Mouse (Mus musculus): ENCODE measurements around the gene Cdk16. TPM values are rescaled to one million over a fixed set of nuclear protein-coding genes. Genes with fewer than 3 reads are reported as not detected.

Gene Cdk16
- 109 and 113 TPM in 2 replicates for polyA plus RNA-seq (2015; fragmentation: Nextera tagmentation; extraction: Ambion mirVana)

- peak within 1 kb of the TSS; percentile 69 for H3K4me3 ChIP-seq
- peak within 1 kb of the TSS; percentile 89 for H3K9ac ChIP-seq
- peak; percentile 96 for ATAC-seq (ENCODE audit: borderline replicate concordance, extremely low read depth, low FRiP score, low TSS enrichment)
- H3K4me1 ChIP-seq, result peaks cover 8% of the 10 kb centered on the region; the same call in 1 of the 2 replicates
- peak within 1 kb of the TSS; percentile 98 for H3K27ac ChIP-seq
- peak within 1 kb of the TSS; percentile 71 for H3K4me2 ChIP-seq
- H3K9me3 ChIP-seq, result no peaks in the 10 kb centered on the region
- WGBS, result 17% methylated on average over 16 of the region's 16 CpGs
- no peaks in the 10 kb centered on the region for H3K27me3 ChIP-seq
- H3K36me3 ChIP-seq, result peaks cover 4% of the 10 kb centered on the region
These were observed at the start of gene Cdk16 for GRCm38 (mm10) chrX:20687519-20688067. TSS of gene Cdk16 (plus strand) at chrX:20687954.

GRCm38 (mm10) chrX:20638141-20638540 is 49.6 kb upstream of the Cdk16 start:
- ATAC-seq (ENCODE audit: borderline replicate concordance, extremely low read depth, low FRiP score, low TSS enrichment), result no peak
- H3K9me3 ChIP-seq, result no peaks in the 10 kb centered on the region
- H3K4me1 ChIP-seq, result no peaks in the 10 kb centered on the region
- H3K9ac ChIP-seq, result no peak overlapping the region
- H3K4me2 ChIP-seq, result no peak overlapping the region
- 91% methylated on average over 2 of the region's 2 CpGs for WGBS
- H3K4me3 ChIP-seq, result no peak overlapping the region
- no peak overlapping the region for H3K27ac ChIP-seq
- no peaks in the 10 kb centered on the region for H3K27me3 ChIP-seq
- H3K36me3 ChIP-seq, result peaks cover 25% of the 10 kb centered on the region; the same call in 1 of the 2 replicates

GRCm38 (mm10) chrX:20644780-20645179 is 43.0 kb upstream of the Cdk16 start:
- Histone ChIP-seq H3K4me1 (no peaks in the 10 kb centered on the region), H3K9ac (no peak overlapping the region), H3K9me3 (no peaks in the 10 kb centered on the region), H3K27ac (no peak overlapping the region), H3K4me3 (no peak overlapping the region), H3K27me3 (no peaks in the 10 kb centered on the region), H3K36me3 (peaks cover 34% of the 10 kb centered on the region), H3K4me2 (no peak overlapping the region)
- 76% methylated on average over 5 of the region's 5 CpGs for WGBS
- ATAC-seq (ENCODE audit: borderline replicate concordance, extremely low read depth, low FRiP score, low TSS enrichment), result no peak

- ATAC-seq (ENCODE audit: borderline replicate concordance, extremely low read depth, low FRiP score, low TSS enrichment), result no peak
- Histone ChIP-seq H3K9ac (no peak overlapping the region), H3K27ac (no peak overlapping the region), H3K27me3 (no peaks in the 10 kb centered on the region), H3K36me3 (no peaks in the 10 kb centered on the region), H3K4me2 (peak overlapping the region; percentile 79), H3K4me3 (peak overlapping the region; percentile 53), H3K9me3 (no peaks in the 10 kb centered on the region), H3K4me1 (no peaks in the 10 kb centered on the region)
- WGBS, result 23% methylated on average over 5 of the region's 5 CpGs
These were observed 30.2 kb upstream of the Cdk16 start for GRCm38 (mm10) chrX:20657593-20657992.

DNA sequence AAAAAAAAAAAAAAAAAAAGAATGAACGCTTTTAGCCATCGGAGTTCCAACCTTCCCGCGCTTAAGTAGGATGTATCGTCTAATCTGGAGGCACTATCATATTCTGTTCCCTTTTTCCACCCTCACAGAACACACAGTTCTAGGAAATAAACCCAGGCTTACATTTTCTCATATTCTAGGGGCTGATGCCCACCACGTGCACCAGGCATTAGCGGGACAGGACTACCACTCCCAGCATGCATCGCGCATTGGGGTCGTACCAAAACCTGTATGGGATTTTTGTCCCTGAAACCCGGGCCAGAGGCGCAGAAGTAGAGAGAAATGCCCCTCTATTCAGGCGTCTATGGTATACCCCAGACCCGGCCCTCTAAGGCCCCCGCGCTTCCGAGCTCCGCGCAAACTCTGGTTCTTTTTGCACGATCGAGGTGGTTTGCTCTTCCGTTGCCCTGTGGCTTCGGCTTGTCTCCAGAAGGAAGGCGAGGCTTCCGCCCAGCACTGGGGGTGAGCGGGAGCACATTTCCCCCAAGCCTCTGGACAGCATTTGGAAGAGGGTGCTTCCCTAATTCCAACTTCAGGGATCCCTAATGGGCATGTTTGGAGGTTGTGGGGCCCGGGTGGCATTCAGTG is 29.6 kb upstream of the Cdk16 start, which contains the start of gene Uba1:
TSS of gene Uba1 (plus strand) at position 301 of the 627 bp plus-strand sequence.
- Histone ChIP-seq H3K9me3 (no peaks in the 10 kb centered on the region), H3K27me3 (no peaks in the 10 kb centered on the region), H3K4me1 (no peaks in the 10 kb centered on the region), H3K4me3 (peak within 1 kb of the TSS; percentile 53), H3K27ac (peak within 1 kb of the TSS; percentile 63), H3K4me2 (peak within 1 kb of the TSS; percentile 79), H3K36me3 (no peaks in the 10 kb centered on the region), H3K9ac (peak within 1 kb of the TSS; percentile 49)
- peak; percentile 89 for ATAC-seq (ENCODE audit: borderline replicate concordance, extremely low read depth, low FRiP score, low TSS enrichment)
- 12% methylated on average over 27 of the region's 27 CpGs for WGBS

GRCm38 (mm10) chrX:20658891-20659406 is 28.8 kb upstream of the Cdk16 start:
- Histone ChIP-seq H3K27me3 (no peaks in the 10 kb centered on the region), H3K9ac (peak overlapping the region; percentile 49), H3K4me1 (no peaks in the 10 kb centered on the region), H3K4me3 (peak overlapping the region; percentile 53), H3K4me2 (peak overlapping the region; percentile 79), H3K27ac (peak overlapping the region; percentile 63; the same call in 1 of the 2 replicates), H3K9me3 (no peaks in the 10 kb centered on the region), H3K36me3 (no peaks in the 10 kb centered on the region)
- WGBS, result 14% methylated on average over 24 of the region's 24 CpGs
- peak; percentile 9; the same call in 1 of the 2 replicates for ATAC-seq (ENCODE audit: borderline replicate concordance, extremely low read depth, low FRiP score, low TSS enrichment)

DNA sequence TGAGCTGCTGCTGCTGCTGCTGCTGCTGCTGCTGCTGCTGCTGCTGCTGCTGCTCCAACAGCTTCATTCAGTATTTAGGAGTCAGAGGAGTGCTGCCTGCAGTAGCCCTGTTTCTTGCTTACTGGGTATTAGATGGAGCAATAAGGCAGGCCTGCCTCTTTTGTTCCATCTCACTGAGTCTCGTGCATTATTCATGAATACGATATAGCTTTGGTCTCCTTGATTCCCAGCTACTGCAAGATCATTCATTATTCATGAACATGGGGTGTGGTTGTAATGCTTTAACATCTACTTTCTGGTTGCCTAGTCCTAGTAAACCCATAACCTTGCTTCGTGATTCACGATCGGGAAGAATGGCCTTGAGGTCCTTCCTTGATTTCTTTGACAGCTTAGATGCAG is 25.4 kb upstream of the Cdk16 start:
- Histone ChIP-seq H3K4me3 (peak overlapping the region; percentile 65; the same call in 1 of the 2 replicates), H3K4me1 (no peaks in the 10 kb centered on the region), H3K4me2 (no peak overlapping the region), H3K27ac (no peak overlapping the region), H3K9me3 (no peaks in the 10 kb centered on the region), H3K9ac (no peak overlapping the region), H3K27me3 (no peaks in the 10 kb centered on the region), H3K36me3 (no peaks in the 10 kb centered on the region; the same call in 1 of the 2 replicates)
- WGBS, result 27% methylated on average over 5 of the region's 5 CpGs
- ATAC-seq (ENCODE audit: borderline replicate concordance, extremely low read depth, low FRiP score, low TSS enrichment), result no peak

- peak overlapping the region; percentile 57 for H3K4me2 ChIP-seq
- H3K9ac ChIP-seq, result peak overlapping the region; percentile 70
- H3K9me3 ChIP-seq, result no peaks in the 10 kb centered on the region
- H3K4me3 ChIP-seq, result peak overlapping the region; percentile 65
- 15% methylated on average over 28 of the region's 28 CpGs for WGBS
- H3K27ac ChIP-seq, result peak overlapping the region; percentile 79
- no peaks in the 10 kb centered on the region for H3K4me1 ChIP-seq
- no peaks in the 10 kb centered on the region for H3K27me3 ChIP-seq
- ATAC-seq (ENCODE audit: borderline replicate concordance, extremely low read depth, low FRiP score, low TSS enrichment), result peak; percentile 87
- H3K36me3 ChIP-seq, result no peaks in the 10 kb centered on the region; the same call in 1 of the 2 replicates
These were observed 24.9 kb upstream of the Cdk16 start for GRCm38 (mm10) chrX:20662716-20663443.

GRCm38 (mm10) chrX:20663444-20663790 is 24.3 kb upstream of the Cdk16 start:
- peak overlapping the region; percentile 79 for H3K27ac ChIP-seq

DNA sequence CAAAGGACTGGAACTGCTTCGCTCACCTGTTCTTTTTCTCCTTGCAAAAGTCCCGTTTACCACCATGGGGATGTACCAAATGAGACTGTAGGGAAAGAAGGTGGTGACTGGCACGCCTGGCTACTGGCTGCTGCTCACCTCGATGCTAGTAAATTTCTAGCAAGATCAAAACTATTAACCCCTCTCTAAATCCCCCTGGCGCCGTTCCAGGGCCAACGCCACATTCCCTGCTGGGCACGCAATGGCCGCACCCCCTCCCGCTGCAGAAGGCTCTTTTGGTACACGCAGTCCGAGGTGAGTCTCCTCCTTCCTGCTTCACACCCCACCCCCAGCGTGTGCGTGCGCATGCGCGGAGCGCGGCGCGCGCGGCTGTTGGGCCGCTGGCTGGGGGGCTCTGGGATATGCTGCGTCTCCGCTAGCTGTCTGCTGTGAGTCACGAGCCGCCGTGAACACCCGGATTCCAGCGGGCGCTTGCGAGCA is 354 bp downstream of the Cdk16 start:
- peak overlapping the region; percentile 69 for H3K4me3 ChIP-seq
- H3K4me1 ChIP-seq, result peaks cover 8% of the 10 kb centered on the region; the same call in 1 of the 2 replicates
- no peaks in the 10 kb centered on the region for H3K36me3 ChIP-seq
- no peaks in the 10 kb centered on the region for H3K27me3 ChIP-seq
- H3K9me3 ChIP-seq, result no peaks in the 10 kb centered on the region
- H3K9ac ChIP-seq, result peak overlapping the region; percentile 89
- peak overlapping the region; percentile 98 for H3K27ac ChIP-seq
- 10% methylated on average over 33 of the region's 33 CpGs for WGBS
- peak; percentile 89 for ATAC-seq (ENCODE audit: borderline replicate concordance, extremely low read depth, low FRiP score, low TSS enrichment)
- H3K4me2 ChIP-seq, result peak overlapping the region; percentile 71

More at GRCm38 (mm10) chrX:20663444-20663790, 24.3 kb upstream of the Cdk16 start:
- Histone ChIP-seq H3K27me3 (no peaks in the 10 kb centered on the region), H3K4me2 (peak overlapping the region; percentile 57), H3K36me3 (peaks cover 2% of the 10 kb centered on the region; the same call in 1 of the 2 replicates), H3K4me1 (no peaks in the 10 kb centered on the region), H3K9ac (peak overlapping the region; percentile 70), H3K4me3 (peak overlapping the region; percentile 65), H3K9me3 (no peaks in the 10 kb centered on the region)
- WGBS, result 9% methylated on average over 9 of the region's 9 CpGs
- ATAC-seq (ENCODE audit: borderline replicate concordance, extremely low read depth, low FRiP score, low TSS enrichment), result no peak

GRCm38 (mm10) chrX:20688615-20689014 is 861 bp downstream of the Cdk16 start:
- WGBS, result 6% methylated on average over 26 of the region's 35 CpGs

More at GRCm38 (mm10) chrX:20688615-20689014, 861 bp downstream of the Cdk16 start:
- Histone ChIP-seq H3K4me1 (peaks cover 8% of the 10 kb centered on the region; the same call in 1 of the 2 replicates), H3K36me3 (peaks cover 2% of the 10 kb centered on the region; the same call in 1 of the 2 replicates), H3K27me3 (no peaks in the 10 kb centered on the region), H3K27ac (peak overlapping the region; percentile 98), H3K9ac (peak overlapping the region; percentile 89), H3K4me3 (peak overlapping the region; percentile 69), H3K9me3 (no peaks in the 10 kb centered on the region), H3K4me2 (peak overlapping the region; percentile 71)
- peak; percentile 45; the same call in 1 of the 2 replicates for ATAC-seq (ENCODE audit: borderline replicate concordance, extremely low read depth, low FRiP score, low TSS enrichment)
